Mouse (Mus musculus) liver, adult (tissue): Measurements from ENCODE around the gene Slc26a1.

Source experiments
- GATA4 ChIP-seq: IDR thresholded peaks from 2 replicates; pipeline ENCODE4 v1.6.1; 2014; ENCODE audit warnings: mild to moderate bottlenecking, low read length; ENCODE audit not compliant: insufficient replicate concordance

The Slc26a1 gene

DNA sequence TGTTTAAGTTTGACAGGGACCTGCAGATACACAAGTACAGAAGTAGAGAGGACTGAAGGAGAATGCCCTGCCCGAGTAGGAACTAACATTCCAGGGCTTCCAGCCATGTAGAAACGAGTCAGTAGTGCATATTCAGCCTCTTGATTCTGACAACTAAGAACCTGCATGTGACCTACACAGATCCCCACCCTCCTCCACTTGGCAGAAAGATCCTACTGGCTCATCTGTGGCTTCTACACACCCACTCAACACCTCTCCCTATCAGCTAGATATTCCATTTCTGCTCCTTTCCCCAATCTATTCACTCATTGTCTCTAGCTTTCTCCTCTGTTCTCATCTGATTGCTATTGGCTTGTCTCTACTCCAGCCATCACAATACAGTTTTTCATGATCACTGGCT lies 53.5 kb downstream of the Slc26a1 start:
- TF ChIP-seq GATA4 = no peak
